Mouse (Mus musculus): ENCODE data around the gene Il5. TPM values are rescaled to one million over a fixed set of nuclear protein-coding genes. Genes with fewer than 3 reads are reported as not detected.

Il5 gene
- not detected for polyA plus RNA-seq (2015; fragmentation: Illumina TruSeq; extraction: RNeasy Lipid Tissue Mini Kit (QIAGEN cat#74804); ENCODE audit: insufficient read depth, low read depth, low replicate concordance)

GRCm38 (mm10) chr11:53720715-53721114 lies at the start of gene Il5:
Gene Il5, plus strand, starts transcription at chr11:53720794.

GRCm38 (mm10) chr11:53706934-53707717 lies 13.5 kb upstream of the Il5 start, which contains the start of gene Rad50:
Gene Rad50, minus strand, starts transcription at chr11:53707319.

GRCm38 (mm10) chr11:53769760-53770124 lies 49.1 kb downstream of the Il5 start, which contains the start of gene Irf1:
Gene Irf1, plus strand, starts transcription at chr11:53770014.

GRCm38 (mm10) chr11:53773087-53773486 lies 52.5 kb downstream of the Il5 start, which contains the start of gene Gm17334:
Gene Gm17334, minus strand, starts transcription at chr11:53773187.

Other genes with a start within 250 kb of the Il5 start
- not detected for gene Gm9945, start 240.6 kb upstream of the Il5 start, polyA plus RNA-seq (2015; fragmentation: Illumina TruSeq; extraction: RNeasy Lipid Tissue Mini Kit (QIAGEN cat#74804); ENCODE audit: insufficient read depth, low read depth, low replicate concordance)
- gene Sowaha, start 240.5 kb upstream of the Il5 start, polyA plus RNA-seq (2015; fragmentation: Illumina TruSeq; extraction: RNeasy Lipid Tissue Mini Kit (QIAGEN cat#74804); ENCODE audit: insufficient read depth, low read depth, low replicate concordance): 0.20 TPM
- 14.3 TPM for gene Sept8, start 201.5 kb upstream of the Il5 start, polyA plus RNA-seq (2015; fragmentation: Illumina TruSeq; extraction: RNeasy Lipid Tissue Mini Kit (QIAGEN cat#74804); ENCODE audit: insufficient read depth, low read depth, low replicate concordance)
- gene Kif3a, start 153.4 kb upstream of the Il5 start, polyA plus RNA-seq (2015; fragmentation: Illumina TruSeq; extraction: RNeasy Lipid Tissue Mini Kit (QIAGEN cat#74804); ENCODE audit: insufficient read depth, low read depth, low replicate concordance): 4.1 TPM
- not detected for gene Il4, start 102.1 kb upstream of the Il5 start, polyA plus RNA-seq (2015; fragmentation: Illumina TruSeq; extraction: RNeasy Lipid Tissue Mini Kit (QIAGEN cat#74804); ENCODE audit: insufficient read depth, low read depth, low replicate concordance)
- not detected for gene Il13, start 86.1 kb upstream of the Il5 start, polyA plus RNA-seq (2015; fragmentation: Illumina TruSeq; extraction: RNeasy Lipid Tissue Mini Kit (QIAGEN cat#74804); ENCODE audit: insufficient read depth, low read depth, low replicate concordance)
- 3.0 TPM for gene Rad50, start 13.5 kb upstream of the Il5 start, polyA plus RNA-seq (2015; fragmentation: Illumina TruSeq; extraction: RNeasy Lipid Tissue Mini Kit (QIAGEN cat#74804); ENCODE audit: insufficient read depth, low read depth, low replicate concordance)
- gene Irf1, start 49.2 kb downstream of the Il5 start, polyA plus RNA-seq (2015; fragmentation: Illumina TruSeq; extraction: RNeasy Lipid Tissue Mini Kit (QIAGEN cat#74804); ENCODE audit: insufficient read depth, low read depth, low replicate concordance): 19.1 TPM
- 1.00 TPM for gene Gm17334, start 52.4 kb downstream of the Il5 start, polyA plus RNA-seq (2015; fragmentation: Illumina TruSeq; extraction: RNeasy Lipid Tissue Mini Kit (QIAGEN cat#74804); ENCODE audit: insufficient read depth, low read depth, low replicate concordance)
- gene Gm12216, start 138.5 kb downstream of the Il5 start, polyA plus RNA-seq (2015; fragmentation: Illumina TruSeq; extraction: RNeasy Lipid Tissue Mini Kit (QIAGEN cat#74804); ENCODE audit: insufficient read depth, low read depth, low replicate concordance): 3.2 TPM
- 4.7 TPM for gene Slc22a5, start 170.9 kb downstream of the Il5 start, polyA plus RNA-seq (2015; fragmentation: Illumina TruSeq; extraction: RNeasy Lipid Tissue Mini Kit (QIAGEN cat#74804); ENCODE audit: insufficient read depth, low read depth, low replicate concordance)

Measured in pancreas, adult 10 weeks (tissue).